Mouse (Mus musculus) CD4-positive, CD25-positive, alpha-beta regulatory T cell, adult 4 months (primary cell): Measurements from ENCODE around the gene Psmb2. TPM values are rescaled to one million over a fixed set of nuclear protein-coding genes. Genes with fewer than 3 reads are reported as not detected.

Source experiments
- ATAC-seq: one replicate; pipeline ENCODE4 v1.8.0; 2017
- polyA plus RNA-seq, 2 experiments: library from polyadenylated mRNA; unstranded; fragments of 100-300 nt; shearing (Covaris generic); gene quantifications; one replicate each; pipeline ENCODE4 v1.2.1; 2017

The Psmb2 gene
- polyA plus RNA-seq, 2 experiments from 2014 or later = 301 to 327 TPM

DNA sequence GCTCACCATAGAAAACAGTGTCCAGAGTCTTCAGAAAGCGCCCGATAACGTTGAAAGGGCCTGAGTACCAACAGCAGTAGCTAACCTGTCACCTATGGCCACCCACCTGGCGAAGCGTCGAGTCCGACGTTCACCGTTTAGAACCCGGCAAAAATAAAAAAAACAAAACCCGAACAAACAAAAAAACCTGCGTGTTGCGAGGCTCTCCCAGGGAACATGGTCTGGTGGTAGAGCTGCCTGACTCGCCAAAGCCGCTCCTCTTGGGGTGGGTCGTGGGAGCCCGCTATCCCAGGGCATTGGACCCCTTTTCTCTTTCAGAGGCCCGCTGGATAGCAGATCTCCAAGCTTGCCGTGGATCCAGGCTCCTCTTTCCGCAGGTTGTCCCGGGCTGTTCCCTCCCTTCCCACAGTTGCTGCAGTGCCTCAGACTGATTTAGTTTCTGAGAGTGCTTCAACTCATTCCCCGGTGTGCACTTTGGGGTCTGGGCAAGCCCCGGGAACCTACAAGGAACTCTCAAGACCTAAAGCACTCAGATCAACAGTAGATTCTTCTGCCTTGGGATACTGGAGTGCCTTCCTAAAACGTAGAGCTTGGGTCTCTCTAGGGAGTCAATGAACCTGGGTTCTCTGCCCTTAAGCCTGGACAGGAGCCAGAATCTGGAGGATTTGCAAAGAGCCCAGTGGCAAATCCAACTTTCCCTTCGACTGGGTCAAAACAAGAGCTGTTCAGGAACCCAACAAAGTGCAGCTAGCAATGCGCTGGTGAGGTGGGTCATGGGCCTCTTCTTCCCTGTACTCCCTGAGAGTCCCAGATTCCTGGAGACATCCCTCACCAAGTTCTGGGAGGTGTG is 55.3 kb downstream of the Psmb2 start:
- no peak for ATAC-seq

DNA sequence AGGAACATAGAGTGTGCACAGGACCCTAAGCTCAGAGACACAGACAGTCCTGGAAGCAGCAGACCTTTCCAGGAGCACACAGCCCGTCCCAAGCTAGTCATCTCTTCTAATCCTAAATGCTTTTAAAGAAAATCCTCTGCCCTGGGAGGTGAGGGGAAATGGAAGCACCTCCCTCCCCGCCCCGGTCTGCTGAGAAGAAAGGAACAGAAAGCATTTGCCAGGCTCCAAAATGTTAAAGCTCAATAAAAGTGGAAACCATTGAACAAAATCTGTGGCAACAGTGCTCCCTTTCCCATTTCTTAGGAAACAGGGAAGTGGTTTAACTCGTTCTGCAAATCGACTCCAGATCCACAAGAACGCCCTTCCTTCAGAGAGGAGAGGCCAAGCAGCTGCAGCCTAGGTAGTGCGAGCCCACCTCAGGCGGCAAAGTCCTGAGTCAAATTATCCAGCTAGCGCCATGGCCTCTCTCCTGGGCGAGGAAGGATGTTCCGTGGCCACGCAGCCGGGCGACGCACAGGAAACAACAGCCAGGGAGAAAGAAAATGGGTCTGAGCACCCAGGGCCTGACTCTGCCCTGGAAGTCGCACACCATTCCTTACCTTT is 56.7 kb downstream of the Psmb2 start:
- ATAC-seq = no peak

DNA sequence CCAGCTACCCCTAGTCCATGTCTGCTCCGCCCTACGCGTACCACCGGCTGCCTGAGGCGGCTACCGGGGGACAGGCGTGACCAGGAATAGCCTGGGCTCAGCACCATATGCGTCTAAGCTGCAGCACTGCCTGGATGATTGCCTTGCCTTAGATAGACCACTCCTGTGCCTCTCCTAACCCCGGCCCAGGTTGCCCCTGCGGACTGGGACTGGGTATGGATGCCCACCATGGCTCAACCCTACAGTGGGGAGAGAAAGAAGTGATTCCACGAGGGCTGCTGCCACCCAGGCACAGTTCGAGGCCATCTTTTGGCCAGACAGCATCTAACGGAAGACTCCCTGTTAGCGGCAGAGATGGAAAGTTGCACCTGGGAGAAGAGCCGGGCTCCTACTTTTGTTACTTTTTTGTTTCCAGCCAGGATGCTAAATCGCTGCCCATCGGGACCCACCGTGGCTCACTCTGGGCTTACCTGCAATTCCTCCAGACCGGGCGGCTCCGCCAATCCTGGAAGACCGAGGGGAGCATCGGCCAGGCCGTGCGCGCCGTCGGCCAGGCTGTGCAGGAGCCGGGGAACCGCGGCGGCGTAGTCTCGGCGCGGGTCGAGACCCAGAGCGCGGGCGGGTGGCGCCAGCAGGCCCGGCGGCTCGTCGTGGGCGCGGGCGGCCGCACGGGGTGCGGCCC is 57.4 kb downstream of the Psmb2 start:
- ATAC-seq = no peak

DNA sequence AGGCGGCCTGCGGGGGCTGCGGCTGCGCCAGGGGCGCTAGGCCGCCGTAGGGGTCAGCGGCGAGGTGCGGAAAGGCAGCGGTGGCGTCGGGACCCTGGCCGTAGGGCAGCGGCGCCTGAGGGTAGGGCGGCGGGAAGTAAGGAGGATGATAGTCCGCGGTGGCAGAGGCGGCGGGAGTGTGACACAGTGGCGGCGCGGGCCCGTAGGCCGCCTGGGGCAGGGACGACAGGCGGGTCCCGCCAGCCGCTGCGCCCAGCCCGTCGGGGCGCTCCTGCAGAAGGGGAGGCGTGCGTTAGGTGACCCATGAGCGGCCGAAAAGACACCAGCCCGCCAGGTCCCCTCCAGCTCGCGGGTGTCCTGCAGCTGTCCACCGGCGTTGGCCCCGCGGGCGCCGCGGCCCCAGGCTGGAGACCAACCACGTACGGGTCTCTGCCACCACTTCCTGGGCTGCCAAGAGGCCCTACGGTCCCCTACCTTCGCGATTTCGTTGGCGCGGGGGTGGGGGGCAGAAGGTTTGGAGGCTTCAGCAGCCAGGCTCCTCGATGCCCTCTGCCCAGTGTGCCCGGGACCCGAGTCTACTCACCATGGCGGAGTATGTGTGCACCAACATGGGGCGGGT is 58.1 kb downstream of the Psmb2 start:
- ATAC-seq = peak; percentile 32

DNA sequence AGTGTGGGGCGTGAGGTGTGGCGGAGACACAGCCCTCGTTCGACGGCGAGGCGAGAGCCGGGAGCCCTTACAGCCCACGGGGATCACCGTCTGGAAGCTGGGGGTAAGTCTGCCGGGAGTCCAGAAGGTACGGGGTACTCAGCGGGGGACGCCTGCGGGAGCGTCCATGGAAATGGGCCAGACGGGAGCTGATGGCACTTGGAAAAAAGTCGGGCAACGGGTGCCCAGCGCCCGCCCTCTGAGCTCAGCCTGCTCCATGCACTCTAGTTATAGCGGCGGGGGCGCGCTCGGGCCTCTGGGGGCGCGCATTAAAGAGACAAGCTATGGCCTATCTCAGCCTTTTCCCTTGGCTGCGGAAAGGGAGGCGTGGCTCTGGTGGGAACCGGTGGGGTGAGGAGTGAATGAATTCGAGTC is 58.6 kb downstream of the Psmb2 start, which contains the start of gene Tfap2e:
Tfap2e (minus strand) TSS at position 240 of the 414 bp plus-strand sequence.
- no peak for ATAC-seq

DNA sequence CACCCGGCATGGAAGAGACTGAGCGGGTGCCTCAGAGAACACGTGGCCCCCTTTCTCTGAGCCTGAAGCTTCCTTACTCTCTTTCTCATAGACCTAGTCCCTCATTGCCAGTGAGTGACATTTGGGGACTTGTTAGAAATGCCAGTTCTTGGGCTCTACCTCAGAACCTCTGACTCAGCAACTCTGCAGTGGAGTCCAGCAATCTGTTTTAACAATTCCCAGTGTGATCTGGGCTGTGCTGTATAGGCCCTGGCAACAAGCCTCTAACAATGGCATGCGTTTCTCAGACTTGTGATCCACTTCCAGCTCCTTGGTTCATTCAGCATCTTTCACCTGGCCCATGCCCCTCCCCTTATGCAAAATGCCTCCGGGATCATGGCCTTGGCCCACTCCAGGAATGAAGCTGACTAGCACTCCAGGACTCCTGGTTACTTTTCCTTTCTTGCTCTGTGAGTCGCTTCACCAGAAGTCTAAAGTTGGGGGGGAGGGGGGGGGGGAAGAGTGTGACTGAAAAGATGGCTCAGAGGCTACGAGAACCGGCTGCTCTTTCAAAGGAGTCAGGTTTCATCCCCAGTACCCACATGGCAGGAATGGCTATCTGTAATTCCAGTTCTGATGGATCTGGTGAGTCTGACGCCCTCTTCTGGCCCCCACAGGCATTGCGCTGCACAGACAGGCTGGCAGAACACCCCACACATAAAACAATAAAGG is 62.7 kb downstream of the Psmb2 start:
- no peak for ATAC-seq

DNA sequence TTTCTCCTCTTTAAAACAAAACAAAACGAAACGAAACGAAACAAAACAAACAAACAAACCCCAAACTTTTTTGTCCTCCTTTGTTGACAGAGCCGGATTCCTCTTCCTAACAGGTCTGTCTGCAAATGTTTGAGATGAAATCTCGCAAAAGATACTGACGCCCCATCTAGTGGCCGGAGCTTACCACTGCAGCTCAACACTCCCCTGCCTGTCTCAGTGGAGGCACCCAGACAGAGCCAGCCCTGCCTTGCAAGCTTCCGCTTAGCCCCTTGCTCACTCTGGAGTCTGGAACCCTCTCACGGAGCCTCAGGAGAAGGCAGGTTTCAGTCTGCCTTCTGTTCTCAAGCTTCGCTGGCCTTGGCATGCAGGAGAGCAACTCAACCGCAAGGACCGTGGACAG is 64.0 kb downstream of the Psmb2 start:
- ATAC-seq = peak; percentile 92

DNA sequence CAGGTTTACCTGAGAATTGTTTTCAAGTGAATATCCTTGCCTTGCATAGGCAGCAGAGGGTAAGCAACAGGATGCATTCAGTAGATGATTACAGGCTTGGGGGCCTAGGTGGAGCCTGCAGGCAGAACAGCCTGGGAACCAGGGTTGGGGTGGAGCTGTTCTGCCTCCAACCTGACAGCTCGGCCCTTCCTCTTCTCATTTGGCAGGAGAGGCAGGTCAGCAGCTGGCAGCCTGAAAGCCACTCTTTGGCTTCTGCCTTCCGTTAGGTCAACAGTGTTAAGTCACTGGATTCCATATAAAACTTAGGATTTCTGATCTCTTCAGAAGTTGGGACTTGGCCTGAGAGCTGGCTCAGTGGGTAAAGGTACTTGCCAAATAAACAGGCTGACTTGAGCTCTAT is 65.5 kb downstream of the Psmb2 start:
- ATAC-seq = no peak

DNA sequence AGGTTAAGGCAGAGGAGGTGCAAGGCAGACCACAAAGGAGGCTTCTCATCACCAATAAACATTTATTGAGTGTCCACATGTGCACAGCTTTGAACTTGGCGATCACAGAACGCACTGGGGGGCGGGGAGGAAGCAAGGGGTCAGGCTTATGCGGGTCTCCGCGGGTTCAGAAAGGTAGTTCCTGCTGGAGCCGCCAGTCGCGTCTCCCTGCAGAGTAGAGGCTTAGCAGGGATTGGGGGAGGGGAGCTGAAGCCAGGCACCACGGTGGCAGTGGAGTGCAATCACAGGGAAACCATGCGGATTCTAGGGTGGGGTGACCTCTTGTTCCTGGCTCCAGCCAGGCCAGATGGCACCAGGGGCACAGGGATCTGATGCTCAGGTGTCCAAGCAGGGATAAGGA is 66.3 kb downstream of the Psmb2 start:
- ATAC-seq = no peak

DNA sequence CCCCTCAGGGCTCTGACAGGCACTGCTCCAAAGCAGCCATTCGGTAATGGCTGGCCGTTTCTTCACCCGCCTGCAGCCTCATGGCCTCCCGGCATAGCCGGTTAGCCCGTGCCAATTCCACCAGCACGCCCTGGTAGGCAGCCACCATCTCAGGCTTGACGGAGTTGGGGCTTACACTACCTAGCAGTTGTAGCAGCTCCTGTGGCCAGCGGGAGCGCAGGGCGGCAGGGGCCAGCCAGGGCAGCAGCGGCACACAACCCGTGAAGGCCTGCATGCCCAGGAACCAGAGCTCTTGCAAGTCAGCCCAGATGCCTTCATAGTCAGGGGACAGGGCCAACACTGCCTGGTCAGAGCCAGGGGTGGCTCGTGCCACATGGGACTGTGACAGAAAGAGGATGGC is 67.4 kb downstream of the Psmb2 start:
- ATAC-seq = no peak

DNA sequence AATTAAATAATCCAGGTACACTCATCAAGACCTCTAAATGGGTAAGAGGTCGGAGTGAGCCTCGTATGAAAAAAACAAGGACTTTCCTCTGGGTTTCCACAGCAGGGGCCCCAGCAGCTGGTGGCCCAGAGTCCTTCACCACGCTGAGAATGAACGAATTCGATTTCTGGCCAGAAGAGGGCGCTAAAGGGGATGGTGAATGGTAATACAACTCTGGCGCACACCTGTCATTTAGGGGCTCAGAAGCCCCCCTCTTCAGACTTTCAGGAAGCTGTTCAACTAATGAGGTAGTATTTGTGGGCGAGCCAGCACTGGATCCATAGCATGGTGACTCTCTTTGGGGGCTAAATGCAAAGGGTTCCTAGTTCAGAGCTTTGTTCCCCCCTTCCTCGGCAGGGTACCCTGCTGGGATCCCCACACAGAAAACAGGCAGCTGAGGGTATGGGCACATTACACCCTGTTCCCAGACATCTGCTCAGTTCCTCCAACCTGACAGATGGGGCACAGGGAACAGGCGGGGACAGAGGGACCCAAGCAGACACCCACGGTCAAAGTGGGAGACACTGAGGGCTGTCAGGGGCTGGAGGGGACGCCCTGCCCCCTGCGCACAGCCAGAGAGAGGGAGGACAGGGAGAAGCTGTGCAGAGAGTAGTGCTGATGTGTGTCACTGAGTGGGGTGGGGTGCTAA is 68.2 kb downstream of the Psmb2 start:
- peak; percentile 51 for ATAC-seq

DNA sequence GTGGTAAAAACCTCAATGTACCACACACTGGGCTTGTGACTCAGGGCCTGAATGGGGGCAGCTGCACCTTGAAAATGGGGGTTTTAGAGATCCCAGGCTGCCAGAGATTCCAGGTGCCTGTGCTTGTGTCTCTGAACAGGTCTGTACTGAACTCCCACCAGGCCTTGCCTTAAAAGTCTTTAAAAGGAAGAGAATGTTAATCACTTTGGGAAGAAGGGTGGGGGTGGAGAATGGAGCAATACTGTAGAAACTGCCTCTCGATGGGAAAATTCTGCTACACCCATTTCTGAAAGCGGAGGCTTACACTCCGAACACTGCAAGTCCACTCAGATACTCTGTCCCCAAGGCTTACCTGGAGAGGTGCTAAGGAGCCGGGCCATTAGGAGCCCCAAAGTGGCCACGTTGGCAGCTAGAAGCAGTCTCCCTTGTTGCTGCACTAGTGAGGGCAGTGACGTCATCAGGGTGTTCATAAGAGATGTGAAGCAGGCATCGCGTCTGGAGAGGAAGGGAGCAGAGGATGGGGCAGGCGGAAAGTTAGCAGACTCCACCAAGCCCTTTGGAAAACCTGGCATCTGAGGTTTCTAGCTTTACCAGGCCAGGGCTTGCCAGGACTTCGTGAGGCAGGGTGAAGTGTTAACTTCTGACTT is 68.9 kb downstream of the Psmb2 start:
- ATAC-seq = no peak

DNA sequence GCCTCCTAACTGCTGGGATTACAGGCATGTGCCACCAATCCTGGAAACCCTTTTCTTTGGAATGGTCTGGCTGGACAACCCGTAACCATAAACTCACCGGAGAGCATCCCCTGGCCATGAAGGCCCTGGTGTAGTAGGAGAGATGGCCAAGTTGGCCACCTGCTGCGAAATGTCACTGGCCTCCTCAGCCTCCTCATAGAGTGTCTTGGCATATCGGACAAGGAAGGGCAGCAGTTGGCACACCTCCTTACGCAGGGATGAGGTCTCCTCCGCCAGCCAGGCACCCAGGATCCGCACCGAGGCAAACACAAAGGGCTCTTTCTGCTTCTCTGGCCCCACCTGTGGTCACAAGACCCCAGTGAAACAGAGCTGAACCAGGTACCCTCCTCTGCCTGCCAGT is 71.0 kb downstream of the Psmb2 start:
- ATAC-seq = no peak

DNA sequence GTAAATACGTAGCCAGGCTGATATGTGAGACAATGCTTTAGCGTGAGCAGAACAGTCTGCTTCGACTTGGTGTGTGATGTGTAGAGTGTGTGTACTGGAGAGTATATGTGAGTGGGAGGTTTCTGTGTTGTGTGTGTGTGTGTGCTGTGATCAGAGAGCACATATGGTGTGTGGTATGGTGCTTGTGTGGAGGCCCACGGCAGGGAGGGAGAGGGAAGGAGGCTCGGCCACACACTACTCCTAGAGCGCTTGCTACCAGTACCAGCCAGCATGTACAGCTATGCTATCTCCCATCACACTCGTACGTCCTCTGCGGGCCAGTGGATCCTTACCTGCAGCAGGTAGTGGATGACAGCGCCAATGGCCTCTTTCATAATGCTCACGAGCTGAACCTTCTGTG is 72.1 kb downstream of the Psmb2 start:
- ATAC-seq = no peak

DNA sequence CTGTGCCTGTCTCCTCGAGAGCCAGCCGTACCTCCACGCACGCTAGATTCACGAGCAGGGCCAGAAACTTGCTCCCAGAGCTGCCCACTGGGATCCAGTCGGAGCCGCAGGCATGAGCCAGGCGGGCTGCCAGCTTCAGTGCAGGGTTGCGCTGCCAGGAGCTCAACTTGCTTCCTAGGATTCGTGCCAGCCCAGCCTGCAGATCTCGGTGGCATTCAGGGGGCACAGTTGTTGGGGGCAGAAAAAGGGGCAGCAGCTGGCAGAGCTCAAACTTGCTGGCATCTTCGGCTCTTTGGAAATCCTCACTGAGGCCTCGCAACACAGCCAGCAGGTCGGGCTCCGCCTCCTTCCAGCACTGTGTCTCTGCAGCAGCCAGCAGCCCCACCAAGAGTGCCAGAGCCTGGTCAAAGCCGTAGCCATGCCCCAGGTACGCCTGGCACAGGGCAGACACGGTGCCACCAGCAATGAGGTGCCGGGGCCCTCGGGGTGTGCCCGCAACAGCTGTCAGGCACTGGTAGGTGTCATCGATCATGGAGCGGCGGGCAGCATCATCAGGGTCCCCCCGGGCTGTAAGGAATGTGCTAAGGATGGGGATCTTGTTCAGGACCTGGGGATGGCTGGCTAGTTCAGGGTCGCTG is 72.7 kb downstream of the Psmb2 start:
- ATAC-seq = no peak

DNA sequence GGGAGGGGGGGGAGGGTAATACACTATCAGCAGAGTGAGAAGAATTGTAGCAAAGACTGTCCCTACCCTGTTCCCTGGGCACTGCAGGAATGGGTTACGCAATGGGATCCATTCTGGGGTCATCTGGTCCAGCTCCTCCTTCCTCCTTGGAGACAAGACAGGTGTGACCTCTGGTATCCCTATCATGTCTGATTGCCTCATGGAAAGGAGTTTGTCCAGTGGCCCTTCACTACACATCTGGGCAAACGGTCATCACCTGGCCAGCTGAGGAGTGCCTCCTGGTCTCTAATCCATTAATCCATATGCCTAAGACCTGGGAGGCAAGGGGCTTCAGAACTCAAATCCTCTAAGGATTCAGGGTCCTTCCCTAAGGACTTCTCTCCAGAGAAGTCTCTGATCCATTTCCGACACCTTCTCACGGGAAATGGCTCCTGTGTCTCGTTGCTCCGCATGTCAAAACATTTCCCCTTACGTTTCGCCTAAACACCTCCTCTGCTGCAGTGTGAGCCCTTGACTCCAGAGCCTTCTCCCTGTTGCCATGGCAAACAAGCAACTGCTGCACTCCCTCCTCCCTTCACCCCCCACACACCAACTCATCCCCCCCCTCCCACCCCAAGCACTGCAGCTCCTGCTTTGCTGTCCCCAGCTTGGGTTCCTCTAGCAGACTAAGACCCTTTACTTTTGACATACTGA is 73.6 kb downstream of the Psmb2 start:
- ATAC-seq = no peak

DNA sequence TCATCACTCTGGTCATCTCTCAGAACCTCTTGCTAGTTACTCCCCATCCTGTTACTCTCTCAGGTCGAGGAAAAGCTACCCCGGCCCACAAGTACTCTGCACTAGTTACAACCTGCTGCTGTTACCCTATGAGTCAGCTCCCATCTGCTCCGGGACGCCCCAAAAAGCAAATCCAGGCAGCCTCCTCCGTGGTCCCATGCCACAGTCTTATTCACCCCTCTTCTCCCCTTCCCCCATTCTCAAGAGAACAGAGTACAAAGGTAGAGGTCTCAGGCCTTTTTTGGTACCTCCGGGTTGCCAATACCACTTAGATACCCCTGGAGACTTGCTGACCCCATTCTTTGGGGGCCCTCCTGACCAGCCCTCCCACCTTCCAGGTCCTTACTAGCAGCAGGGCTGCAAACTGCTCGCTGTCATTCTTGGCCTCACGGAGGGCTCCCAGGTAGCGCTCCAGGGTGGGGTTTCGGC is 74.2 kb downstream of the Psmb2 start:
- no peak for ATAC-seq

DNA sequence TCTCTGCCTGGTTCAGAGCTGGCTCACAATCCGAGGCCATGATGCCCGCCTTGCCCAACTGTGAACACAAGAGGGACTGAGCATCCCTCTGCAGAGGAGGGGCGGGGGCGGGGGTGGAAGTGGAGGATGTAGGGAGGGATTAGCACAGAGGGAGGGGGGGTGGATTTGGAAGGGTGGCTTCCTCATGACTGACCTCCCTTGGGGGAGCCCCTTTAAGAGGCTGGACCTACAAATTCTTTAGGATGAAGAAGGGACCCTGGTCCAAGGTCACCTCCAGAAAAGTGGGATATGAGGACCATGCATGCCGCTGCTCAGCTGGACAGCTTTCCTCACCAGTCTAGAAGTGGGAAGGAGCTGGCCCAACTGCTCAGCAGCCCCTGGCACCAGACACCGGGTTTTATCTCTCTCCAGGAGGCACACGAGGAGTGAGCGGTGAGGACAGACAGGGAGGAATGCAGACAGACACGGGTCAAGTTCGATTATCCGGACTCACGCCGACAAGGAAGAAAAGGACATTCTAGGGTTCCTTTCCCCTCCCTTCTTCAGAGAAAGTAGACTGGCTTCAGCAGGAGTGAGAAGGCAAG is 74.7 kb downstream of the Psmb2 start:
- ATAC-seq = no peak

DNA sequence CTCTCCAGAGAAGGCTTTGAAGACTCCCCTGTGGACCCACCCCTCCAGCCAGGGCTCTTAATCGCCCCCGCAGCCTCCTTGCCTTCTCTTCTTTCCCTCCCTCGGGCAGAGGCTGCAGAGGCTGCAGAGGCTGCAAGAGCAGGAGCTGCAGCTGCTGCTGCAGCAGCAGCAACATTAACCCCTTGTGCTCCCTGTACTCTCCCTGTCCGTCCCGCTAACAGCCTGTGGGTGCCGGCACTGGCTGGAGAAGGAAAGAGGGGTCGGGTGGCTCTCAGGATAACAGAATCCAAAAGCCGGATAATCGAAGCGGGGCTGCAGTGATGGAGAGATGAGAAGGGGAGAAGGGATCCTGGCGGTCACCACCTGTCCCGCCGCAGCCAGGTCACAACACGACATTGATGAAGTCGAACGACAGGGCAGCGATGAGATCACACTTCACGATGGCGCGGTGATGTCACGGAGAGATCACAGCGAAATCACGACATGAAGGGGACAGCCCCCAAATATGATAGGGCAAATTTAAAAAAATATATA is 75.2 kb downstream of the Psmb2 start:
- no peak for ATAC-seq
